Mouse (Mus musculus) layer of hippocampus, postnatal 25 days (tissue): ENCODE results near the gene Anxa9. TPM values are rescaled to one million over a fixed set of nuclear protein-coding genes. Genes with fewer than 3 reads are reported as not detected.

Experiments
- DNase-seq, 2 experiments: peaks; one replicate each; pipeline ENCODE4 v3.0.0; 2022; ENCODE audit warnings: mixed read lengths in 2 of 2, low spot score in 1 of 2; ENCODE audit errors: extremely low spot score in 1 of 2
- total RNA-seq, 2 experiments: library from RNA; stranded (reverse); gene quantifications; 2 replicates each; pipeline ENCODE4 v1.2.3; 2021

The Anxa9 gene
- total RNA-seq, 2 experiments from 2014 or later, result 0.47 to 1.2 TPM

DNA sequence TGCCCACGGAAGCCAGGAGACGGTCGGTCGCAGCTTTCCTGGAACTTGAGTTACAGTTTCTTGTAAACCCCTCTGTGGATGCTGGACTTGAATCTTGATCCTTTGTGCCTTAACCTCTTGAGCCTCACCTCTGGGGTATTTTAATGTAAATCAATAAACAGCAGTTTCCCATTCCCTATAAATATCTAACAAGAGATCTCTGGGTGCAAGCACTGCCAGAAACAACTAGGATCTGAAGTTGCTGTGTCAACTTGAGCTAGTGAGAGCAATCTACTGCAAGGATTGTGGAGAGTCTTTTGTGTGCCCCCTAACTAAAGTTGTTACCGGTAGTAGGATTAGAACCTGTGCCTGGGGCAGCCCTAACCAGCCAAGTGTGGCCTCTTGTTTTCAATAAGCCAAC is 21.6 kb downstream of the Anxa9 start:
- no peak for DNase-seq

DNA sequence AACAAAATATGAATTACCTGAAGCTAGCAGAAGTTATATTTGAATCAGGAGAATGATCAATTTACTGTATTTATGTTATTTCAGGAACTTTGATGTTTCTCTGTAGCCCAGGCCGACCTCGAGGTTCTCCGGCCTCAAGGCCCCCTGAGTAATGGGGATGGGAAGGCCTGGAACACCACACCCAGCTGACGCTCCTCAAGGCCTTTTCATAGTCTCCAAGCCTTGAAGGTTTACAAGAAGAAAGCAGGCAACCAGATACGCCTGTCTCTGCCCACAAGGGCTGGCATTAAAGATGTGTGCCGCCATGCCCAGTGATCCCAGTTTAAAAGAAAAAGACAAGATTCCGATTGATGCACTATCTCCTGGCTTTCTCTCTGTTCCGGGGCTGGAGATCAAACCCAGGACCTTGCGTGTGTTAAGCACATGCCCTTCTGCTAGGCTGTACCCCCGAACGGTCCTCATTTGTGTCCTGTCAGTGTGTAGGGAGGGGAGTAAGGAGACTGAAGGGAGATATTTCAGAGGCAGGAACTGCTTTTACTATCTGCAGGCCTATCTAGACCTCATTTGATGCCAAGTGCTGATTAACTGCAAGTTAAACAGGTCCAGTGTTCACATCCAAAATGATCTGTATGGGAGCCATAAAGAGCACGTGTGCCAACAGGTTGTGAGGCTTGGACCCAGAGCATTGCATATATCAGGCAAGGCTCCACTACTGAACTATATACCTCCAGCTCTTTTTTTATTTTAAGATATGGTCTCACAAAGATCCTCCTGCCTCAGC is 22.3 kb downstream of the Anxa9 start:
- no peak for DNase-seq

DNA sequence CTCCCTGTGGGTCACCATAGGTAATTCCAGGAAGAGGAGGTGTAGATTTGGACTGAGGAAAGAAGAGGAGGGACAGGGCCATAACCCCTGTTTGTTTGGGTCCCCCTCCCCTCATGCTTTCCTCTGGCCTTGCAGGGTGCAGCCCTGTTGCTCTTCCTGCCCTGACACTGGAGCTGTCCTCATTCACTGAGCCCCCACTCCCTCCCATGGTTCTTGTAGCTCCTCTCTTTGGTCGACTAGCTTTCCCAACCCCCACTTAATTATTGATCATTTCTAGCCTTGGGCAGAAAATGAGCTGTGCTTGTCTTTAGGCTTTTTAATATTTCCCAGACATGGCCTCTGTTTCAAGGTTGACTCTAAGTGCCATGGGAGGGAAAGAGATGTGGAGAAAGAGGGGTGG is 22.9 kb downstream of the Anxa9 start:
- DNase-seq, result no peak

DNA sequence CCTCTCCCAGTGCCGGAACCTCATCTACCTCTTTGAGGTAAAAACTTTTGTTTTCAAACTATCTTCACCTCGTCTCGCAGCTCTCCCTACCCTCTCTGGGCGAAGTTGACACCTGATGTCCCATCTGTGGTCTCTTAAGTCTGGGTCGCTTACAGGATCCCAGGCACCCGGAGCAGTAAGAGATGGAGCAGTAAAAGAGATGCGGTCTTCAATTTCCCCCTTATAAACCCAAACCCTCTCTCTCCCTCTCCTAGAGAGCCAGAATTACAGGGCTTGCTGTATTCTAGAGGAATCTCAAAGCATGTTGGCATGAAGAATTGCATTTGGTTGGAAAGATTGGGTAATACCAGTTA is 23.4 kb downstream of the Anxa9 start:
- no peak for DNase-seq

DNA sequence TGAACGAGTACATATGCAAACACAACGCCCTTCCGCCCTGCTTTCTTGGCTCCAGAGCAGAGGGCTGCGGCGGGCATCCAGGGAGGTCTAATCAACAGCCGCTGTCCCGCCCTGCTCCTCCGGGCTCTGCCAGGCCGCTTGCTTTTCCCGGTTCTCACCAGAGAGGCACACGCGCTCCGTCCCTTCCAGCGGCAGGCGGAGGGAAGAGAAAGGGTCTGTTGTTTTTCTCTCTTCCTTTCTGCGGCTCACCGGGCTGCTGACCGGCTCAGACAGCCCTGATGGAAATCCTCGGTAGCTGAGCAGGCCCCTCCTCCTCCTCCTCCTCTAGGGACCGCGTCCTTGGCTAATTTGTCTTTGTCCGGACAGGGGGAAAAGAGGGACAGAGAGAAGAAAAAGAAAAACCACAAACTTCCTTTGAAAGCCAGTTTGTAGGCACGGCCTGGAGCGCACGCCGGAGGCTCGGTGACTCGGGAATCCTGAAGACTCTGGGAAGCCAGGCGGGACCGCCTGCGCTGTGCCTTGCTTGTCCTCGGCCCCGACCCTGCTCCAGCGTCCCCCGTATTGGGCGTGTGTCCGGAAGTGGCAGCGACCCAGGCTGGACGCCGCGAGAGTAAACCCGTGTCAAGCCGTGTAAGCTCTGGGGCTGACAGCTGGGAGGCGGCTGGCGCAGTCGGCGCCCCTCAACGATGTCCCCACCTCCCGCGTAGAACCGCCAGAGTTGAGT is 23.9 kb downstream of the Anxa9 start:
- DNase-seq, result peak; percentile 53 to 61

DNA sequence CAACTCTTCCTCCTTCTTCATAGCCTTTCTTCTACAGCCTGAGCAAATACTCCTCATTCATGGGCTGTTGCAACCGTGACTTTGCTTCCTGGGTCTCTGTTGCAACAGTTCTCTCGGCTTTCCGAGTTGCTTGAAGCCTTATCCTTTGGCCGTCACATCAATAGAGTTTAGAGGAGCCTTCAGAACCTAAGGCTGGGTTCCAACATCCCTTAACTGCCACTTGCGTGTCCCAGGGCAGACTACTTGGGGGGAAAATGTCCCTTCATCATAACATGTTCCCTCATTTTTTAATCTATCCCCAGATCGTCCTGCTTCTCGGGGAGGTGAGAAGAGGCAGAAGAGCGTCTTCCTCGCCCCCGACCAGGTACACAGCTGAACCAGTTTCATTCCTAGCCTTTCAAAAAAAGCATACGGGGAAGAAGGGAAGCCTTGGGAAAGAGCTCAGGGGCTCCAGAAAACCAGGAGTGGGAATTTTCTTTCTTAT is 24.6 kb downstream of the Anxa9 start:
- peak; percentile 15 to 19 for DNase-seq

DNA sequence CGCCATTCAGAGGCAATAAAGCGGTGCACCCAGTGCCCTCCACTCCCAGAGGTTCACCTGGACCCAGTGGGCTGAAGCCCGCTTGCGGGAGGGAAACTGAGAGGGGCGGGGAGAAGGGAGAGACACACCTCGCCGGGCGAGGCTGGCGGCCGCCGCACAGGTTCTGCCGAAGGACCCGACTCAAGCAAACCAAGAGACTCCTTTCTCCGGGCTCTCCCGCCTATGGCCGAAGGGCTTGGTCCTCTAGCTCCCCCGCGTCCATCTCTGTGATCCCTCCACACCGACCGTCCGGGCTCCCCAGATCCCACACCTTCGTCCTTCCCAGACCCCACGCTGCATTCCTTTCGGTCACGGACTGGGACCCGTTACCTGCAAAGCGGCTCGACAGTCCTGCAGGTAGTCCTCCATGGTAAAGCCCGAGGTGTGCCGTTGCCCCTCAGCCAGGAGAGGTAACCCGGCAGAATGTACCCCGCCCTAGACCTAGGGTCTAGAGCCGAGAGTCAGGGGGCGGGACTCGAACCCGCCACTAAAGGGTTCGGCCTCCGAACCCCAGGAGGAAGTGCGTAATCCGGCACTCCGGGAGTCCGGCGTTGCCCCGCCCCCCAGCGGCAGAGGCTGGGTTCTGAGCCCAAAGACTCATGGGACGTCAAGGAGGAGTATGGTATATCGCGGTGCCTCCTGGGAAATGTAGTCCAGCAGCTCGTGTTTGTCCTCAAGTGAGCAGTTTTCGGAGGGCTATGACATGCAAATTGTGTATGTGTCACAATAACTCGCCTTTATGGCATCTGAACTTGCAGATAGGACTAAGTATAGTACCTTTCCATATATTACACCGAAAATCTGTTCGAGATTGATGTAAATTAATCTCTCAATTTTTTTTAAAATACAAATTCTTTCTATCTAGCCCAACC is 25.5 kb downstream of the Anxa9 start, which contains the start of the genes Mindy1 and Prune1:
Gene Mindy1, plus strand, starts transcription at position 130 of the 911 bp plus-strand sequence.
Gene Prune1, minus strand, starts transcription at position 861 of the 911 bp plus-strand sequence.
- DNase-seq, result peak; percentile 97

DNA sequence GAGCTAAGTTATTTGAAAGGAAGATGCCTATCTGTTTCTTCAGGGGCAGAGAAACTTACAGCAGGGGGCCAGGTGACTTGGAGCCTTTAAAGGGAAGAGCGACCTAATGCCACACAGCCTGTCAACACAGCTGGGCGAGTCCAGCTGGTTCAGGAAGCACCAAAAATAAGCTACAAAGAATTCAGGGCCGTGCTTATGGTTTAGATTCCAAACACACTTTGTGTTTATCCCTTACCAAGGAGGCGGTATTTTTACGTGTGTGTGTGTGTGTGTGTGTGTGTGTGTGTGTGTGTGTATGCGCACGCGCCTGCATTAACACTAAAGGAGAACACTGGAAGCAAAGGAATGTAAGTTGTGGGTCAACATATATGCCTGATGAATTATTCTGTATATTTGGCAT is 26.2 kb downstream of the Anxa9 start:
- peak in 1 of 2 experiments; percentile 13 for DNase-seq

DNA sequence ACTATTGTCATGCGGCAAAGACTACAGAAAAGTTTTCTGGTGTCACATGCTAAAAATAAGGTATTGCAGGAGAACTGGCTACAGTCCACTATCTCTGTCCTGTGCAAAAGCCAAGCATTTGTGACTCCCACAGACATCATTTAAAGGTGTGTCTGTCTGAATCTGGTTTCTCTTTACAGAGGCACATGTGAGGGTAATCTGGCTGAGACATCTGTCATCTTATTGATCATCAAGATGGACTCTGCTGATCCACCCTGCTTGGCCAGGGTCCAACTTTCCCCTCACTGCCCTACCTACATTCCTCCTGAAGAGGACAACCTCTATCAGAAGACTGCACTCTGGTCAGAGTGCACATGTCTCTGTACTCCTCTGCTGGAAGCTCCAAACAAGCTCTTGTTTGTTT is 29.8 kb downstream of the Anxa9 start:
- no peak for DNase-seq

DNA sequence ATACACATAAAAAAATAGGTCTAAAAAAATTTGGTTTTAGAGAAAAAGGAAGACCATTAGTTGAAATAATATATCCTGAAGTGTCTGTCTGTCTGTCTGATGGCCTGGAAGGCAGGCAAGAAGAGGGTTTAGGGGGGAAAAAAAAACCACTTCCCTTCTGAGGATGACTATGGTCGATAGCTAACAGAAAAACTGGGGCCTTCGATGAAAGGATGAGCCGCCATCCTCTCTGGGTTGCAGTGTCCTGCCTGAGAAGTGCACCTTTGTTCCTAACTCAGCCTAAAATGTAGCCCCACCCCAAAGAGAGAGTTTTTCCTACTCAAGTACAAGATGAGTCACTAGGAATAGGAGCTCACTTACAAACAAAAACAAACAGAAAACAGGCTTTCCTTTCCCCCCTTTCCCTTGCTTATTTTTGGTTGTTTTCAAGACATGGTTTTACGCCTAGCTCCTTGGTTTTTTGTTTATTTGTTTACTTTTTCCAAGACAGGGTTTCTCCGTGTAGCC is 30.5 kb downstream of the Anxa9 start:
- DNase-seq, result no peak

DNA sequence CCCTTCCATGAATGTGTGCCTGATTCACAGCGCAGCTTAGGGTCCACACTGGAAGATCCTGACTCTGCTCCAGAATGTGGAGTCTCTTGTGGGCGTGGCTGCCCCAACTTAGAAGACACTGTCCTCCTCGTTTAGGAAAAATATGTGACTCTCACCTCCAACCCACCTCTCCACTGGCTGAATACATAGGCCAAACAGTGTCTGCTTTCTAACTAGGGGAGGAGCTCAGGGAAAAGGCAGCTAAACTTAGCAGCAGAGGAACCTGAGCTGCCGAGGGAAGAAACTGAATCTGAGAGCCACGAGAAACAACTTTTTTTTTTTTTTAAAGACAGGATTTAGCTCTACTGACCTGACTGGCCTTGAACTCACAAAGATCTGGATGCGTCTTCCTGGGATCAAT is 31.8 kb downstream of the Anxa9 start:
- DNase-seq, result no peak

DNA sequence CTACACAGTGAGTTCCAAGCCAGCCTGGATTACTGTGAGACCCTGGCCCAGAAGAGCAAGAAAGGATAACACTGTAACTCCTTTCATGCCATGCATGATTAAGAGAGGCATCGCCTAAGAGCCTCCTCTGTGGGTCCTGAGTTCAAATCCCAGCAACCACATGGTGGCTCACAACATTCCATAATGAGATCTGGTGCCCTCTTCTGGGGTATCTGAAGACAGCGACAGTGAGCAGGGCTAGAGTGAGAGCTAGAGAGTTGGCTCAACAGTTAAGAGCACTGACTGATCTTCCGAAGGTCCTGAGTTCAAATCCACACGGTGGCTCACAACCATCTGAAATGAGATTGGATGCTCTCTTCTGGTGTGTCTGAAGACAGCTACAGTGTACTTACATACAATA is 32.5 kb downstream of the Anxa9 start:
- no peak for DNase-seq

DNA sequence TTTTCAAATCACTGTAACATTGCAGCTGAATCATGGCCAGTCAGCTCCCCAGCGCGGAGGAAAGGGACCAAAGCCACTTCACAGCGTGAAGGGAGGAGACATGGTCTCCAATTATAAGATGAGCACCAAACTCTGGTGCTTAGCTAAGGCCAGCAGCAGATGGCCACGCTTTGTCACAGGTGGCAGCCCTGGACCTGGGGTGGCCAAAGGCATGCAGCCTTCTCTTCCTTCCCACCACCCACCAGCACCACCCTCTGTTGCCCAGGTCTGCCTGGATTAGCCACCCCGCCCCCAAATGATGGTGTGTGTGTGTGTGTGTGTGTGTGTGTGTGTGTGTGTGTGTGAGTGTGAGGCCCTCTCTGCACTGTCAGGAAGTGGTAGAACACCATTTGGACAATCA is 33.5 kb downstream of the Anxa9 start:
- no peak for DNase-seq

DNA sequence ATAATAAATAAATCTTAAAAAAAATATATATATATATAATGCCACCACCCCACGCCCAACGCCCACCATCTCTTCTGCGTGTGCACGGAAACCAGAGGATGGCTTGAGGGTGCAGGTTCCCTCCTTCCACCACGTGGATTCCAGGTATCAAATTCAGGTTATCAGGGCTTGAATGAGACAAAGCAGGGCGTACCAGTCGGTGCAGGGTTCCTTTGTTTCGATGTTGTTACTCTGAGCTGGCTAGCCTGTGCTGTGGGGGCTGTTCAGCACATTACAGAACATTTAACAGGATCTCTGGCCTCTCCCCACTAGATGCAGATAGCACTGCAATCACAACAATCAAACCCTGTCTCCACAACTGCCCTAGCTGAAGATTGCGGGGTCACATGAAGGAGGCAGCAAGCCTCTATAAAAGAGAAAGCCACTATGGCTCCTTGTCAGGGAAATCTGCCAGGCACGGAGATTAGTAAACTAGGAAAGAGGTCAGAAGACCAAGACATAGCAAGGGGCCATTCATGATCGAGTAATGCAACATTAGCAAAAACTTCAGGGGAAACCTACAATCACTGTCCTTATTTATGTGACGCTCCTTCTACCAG is 36.1 kb downstream of the Anxa9 start:
- DNase-seq, result no peak

DNA sequence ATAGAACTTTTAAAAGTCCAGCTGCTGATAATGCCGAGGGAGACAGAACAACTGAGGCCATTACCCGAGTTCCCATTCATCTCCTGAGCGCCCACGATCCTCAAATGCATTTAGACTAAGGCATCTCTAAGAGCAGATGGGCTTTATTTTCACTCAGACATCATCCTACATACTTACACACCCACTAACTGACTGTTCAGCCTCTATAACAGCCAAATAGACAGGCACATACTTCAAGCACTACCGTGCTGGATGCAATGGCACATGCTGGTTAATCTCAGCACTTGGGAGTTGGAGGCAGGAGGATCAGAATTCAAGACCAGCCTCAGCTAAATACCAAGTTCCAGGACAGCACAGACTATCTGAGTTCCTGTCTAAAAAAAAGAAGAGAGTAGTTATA is 37.2 kb downstream of the Anxa9 start:
- no peak for DNase-seq

DNA sequence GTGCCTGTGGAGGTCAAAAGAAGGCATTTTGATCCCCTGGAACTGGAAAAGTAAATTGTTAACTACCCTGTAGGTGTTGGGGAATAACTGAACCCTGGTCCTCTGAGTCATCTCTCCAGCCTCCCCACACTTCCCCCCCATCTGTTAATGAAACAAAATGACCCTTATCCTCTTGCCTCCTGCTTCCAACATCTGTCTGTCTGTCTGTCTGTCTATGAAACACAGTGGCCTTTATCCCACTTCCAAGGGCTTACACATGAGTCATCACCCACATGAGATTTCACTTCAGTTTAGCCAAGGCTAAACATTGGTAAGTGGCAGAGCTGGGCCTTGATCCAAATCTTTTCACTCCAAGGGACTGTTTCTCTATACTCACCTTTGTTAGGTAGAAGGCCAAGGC is 39.1 kb downstream of the Anxa9 start:
- DNase-seq, result no peak

DNA sequence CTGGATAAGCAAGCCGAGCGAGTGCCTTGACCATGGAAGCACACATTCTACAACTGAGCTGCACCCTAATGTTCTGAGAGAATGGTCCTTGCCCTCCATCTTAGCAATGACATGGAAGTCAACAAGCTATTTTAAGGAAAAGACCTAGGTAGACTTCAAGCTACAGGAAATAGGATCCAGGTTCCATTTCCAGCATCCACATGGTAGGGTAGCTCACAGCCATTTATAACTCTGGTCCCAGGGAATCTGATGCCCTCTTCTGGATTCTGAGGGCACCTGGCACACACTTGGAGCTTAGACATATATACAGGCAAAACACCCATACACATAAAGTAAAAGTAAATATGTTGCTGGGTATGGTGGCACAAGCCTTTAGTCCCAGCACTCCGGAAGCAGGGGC is 40.9 kb downstream of the Anxa9 start:
- DNase-seq, result no peak

DNA sequence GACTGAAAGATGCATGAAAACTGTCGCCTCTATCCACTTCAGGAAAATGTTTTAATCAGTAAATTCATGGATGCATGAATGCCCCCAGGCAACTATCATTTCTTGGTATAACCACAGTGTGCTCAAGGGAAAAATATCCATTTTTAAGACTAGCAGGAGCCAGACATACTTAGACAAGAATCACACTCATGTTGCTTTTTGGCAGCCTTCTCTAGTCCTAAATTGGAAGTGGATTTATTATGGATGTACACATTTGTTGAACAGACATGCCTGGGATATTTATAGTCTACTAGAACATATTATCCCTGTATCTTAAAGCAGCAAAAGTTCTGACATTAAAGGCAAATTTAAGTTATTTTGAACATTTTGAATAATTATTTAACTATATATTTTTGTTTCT is 42.3 kb downstream of the Anxa9 start:
- no peak for DNase-seq

DNA sequence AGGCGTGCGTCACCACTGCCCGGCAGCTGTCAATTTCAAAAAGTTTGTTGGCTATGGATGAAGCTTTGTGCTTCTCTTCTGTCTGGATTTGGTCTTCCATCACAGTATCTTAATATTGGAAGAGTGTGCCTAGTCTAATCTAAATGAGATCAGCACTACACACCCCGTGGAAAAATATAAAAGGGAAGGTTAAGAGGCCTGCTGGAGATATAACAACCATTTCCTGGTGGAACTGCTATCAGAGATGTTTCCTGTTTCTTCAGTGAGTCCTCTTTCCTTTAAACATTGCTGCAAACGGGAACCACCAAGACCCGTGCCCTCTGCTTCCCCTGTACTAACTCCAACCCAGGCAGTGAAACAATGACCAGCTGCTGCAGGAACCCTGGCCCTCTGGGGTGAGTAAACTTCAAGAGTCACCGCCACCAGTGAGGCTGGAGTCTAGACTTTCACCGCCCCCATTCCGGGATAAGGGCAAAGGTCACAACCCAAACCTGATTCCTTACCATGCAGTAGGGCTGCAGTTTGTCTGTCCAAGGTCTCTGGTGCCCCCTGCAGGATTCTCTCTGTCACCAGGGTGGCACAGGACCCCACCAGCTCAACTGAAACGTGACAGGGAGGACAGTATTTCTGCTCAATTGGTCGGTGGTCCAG is 43.8 kb downstream of the Anxa9 start:
- DNase-seq, result peak in 1 of 2 experiments; percentile 64

DNA sequence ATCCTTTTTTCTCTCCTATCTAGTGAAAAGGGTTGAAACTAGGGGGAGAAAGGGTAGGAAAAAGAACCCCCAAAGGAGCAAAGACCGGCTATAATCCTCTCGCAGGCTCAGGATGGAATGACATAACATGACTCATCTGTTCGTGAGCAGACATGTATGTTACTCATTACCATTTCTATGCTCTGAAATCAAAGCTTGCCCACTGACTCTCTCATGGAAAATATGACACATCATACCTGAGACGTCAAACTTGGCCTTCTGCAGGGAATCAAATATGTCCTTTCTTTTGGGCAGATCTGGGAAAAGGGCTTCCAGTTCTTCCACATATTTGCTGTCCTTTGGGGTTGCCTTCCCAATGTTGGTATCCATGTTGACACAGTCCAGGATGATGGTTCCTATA is 45.0 kb downstream of the Anxa9 start:
- DNase-seq, result no peak
